Mouse (Mus musculus): ENCODE data around the gene Slc9b1. TPM values are rescaled to one million over a fixed set of nuclear protein-coding genes. Genes with fewer than 3 reads are reported as not detected.
A peak's percentile ranks its signal among the peaks of the same experiment; 100 is the strongest.

Gene Slc9b1
- total RNA-seq, 1 experiment from 2014 or later = not detected

DNA sequence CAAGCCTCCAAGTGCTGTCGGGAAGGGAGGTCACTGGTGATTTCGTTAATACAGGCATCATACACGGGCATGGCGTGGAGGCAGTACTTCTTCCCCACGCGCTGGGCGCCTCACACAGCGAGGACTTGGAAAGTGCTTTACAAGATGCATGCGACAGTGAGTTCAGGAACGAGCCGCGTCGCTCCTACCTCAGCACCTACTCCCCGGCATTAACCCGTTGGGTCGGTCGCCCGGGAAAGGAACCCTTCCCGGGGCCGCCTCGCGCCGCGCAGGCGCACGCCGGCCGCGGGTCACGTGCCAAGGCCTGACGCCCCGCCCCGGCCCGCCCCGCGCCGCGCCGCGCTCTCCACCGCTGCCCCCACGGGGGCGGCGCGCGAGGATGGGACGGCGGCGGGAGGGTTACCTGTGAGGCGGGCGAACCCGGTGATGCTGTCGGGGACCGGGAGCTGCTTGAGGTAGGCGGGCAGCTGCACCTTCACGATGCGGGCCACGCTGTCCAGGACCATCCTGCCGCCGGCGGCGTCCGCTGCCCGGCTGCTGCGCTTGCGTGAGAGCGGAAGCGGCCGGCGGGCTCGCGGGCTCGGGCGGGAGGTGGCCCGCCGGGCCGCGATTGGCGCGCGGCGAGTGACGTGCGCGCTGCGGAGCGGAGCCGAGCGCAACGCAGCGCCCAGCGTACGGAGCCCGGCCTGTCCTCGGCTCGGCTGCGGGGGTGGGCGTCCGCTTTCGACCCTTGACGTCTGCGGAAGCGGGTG lies 75.2 kb downstream of the Slc9b1 start:
- peak; percentile 80 for ATAC-seq (ENCODE audit: extremely low read depth, insufficient number of reproducible peaks, low FRiP score, poor library complexity, severe bottlenecking)

DNA sequence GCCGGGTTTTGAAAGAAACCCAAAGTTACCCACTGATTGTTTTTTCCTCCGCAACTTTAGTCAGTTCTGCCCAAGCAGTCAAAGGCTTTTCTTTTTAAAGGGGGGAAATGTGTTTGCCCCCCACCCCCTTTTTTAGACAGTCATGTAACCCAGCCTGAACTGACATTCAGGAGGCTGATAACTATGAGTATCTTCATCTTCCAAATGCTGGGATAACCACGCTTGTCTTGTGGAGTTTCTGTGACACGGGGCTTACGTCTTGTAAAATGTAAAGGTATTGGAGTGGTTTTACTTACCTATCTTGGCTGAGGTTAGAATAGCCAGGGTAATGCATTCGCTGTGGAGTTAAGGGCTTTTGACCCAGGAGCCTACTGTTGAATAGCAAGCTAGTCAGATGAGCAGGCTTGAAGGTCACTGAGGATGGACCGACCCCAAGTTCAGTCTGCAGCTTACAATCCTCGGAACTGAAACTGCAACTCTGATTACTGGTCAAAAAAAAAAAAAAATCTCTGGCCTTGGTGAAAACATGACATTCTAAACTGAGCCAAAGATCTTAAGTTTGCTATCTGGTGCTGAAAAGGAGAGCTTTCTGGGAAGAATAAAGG lies 75.9 kb downstream of the Slc9b1 start, which contains the start of gene Cisd2:
Cisd2 (minus strand) TSS at position 318 of the 605 bp plus-strand sequence.
- ATAC-seq (ENCODE audit: extremely low read depth, insufficient number of reproducible peaks, low FRiP score, poor library complexity, severe bottlenecking) = 0 out of 2 replicates have a peak, but pooled peaks have one; percentile 2

DNA sequence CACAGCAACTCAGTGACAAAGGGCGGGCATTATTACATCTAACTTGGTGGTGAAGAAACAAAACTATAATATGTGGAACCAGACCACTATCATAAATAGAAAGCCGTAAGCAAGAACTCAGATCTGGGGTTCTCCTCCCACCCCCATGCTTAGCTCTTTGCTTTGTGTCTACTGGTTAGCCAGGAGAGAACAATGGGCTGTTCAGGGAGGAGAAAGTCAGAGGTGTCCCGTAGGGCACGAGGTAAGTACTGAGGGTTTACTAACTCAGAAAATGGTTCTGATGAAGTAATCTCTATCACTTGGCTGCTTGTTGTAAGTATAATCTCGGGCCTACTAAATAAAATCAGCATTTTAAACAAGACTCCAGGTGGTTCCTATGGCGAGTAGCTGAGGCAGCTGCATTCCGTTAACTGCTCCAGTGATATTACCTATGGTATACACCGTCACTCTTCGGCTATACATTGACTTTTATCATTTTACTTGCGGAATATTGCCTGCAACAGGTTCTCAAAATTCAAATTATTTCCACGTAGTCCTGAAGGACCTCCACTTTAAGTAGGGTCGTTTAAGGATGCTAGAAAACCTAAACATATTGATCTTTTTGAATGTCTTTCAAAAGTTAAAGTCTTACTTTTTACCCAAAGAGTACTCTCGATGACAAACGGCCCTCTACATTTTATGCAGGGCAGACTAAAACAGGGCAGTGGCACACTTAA lies 89.2 kb downstream of the Slc9b1 start:
- no peak for ATAC-seq (ENCODE audit: extremely low read depth, insufficient number of reproducible peaks, low FRiP score, poor library complexity, severe bottlenecking)

DNA sequence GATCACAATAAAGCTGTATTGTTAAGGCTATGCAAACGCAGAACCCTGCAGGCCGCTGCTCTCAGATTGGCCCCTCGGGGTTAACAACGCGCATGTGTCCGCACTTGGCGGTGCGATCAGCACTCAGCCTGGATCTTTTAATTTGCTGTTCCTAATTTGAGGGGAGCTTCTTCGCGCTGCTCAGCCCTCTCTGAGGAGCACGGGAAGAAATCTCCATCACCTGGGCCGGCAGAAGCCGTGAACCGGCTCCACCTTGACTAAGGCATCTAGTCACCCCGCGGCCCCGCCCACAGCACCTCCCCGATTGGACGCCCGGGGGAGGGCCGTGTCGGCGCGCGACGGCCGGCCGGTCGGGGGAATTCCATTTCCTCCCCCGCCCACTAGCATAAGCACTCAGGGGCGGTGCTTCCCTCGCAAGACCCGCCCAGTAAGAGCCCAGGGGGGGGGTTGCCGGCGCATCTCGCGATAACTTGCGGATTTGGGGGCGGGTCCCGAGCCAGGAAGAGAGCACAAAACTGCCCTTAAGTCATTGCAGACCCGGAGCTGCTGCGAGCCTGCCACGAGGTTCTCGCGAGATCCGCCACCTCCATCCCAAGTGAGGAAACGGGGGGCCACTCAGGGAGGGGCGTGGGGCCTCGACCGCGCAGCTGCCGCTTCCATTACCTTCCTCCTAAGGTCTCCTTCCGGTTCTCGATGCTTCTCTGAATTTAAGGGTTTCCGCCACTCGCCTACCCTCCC lies 90.1 kb downstream of the Slc9b1 start, which contains the start of gene Ube2d3:
Ube2d3 (plus strand) TSS at position 392 of the 738 bp plus-strand sequence.
- ATAC-seq (ENCODE audit: extremely low read depth, insufficient number of reproducible peaks, low FRiP score, poor library complexity, severe bottlenecking) = peak; percentile 77

DNA sequence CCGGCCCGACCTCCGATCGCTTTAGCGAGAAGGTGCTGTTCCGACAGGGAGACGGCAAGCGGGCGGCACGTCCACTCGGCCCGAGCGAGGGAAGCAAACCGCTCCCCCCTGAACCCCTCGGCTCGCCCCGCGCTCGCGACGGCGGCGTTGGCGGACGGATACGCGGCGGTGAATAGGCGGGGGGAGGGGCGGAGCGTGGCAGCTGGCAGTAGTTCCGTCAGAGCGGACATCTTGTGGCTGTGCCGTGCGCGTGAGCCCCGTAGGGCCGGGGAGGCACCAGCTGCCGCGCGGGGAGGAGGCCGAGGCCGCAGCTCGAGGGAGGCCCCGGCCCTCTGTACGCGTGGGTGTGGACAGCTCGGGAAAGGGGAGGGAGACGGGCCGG lies 90.7 kb downstream of the Slc9b1 start:
- ATAC-seq (ENCODE audit: extremely low read depth, insufficient number of reproducible peaks, low FRiP score, poor library complexity, severe bottlenecking) = peak; percentile 34

DNA sequence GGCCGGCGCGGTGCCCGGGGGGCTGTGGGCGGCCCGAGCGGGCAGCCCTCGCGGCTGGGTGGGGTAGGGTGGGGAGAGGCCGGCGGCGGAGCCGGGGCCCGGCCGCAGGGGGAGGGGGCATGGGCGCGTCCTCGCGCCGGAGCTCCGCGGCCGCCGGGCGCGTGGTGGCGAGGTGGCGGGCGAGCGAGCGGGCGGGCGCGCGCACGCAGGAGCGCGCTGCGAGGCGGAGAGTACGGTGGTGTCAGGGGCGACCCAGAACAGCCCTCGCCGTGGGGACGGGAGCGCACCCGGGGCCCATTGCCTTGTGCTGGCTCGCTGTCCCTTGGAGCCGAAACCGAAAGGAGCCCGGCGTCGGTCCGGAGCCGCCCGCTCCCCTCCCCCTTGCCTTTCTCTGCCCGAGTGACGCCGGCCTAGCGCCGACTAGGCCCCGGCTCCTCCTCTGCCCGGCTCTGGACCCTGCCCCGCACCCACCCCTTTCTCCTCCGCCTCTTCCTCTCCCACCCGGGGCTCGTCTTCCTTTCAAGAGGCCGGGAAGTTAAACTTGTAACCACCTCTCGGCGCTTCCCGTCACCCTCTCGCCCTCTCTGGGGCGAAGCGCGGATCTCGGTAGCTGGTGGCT lies 91.2 kb downstream of the Slc9b1 start:
- ATAC-seq (ENCODE audit: extremely low read depth, insufficient number of reproducible peaks, low FRiP score, poor library complexity, severe bottlenecking) = peak; percentile 47

DNA sequence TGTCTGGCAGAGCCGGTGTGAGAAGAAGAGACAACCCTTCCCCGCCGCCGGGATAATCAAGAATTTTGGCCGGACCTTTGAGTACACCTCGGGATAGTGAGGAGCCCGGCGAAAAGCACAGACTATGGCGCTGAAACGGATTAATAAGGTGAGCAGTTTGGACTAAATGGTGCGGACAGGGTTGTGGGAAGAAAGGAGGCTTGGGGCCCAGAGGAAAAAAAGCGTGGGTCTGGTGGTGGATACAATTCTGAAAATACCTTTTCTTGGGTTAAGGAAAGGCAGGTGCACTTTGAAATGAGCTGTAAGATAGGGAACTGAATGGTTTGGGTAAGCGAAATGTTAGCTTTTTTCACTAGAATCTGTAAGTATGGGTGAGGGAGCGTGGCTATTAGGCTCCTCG lies 91.8 kb downstream of the Slc9b1 start:
- ATAC-seq (ENCODE audit: extremely low read depth, insufficient number of reproducible peaks, low FRiP score, poor library complexity, severe bottlenecking) = no peak

DNA sequence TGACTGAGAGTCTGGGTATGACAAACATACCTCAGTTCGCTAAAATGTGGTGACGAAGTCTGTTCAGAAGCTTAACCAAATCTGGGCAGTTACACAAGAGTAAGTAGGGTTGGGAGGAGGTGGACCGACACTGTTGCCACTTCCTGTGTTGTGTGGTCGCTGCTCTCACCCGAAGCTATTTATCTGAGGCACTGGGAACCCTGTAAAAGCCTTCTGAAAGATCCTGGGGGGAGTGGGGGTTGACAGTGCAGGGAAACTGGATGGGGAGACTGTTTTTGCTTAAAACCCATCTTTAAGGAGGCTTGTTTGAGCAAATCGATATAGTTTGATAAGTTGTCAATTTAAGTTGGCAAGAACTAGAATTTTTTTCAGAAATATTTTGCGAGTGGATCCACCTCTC lies 92.4 kb downstream of the Slc9b1 start:
- ATAC-seq (ENCODE audit: extremely low read depth, insufficient number of reproducible peaks, low FRiP score, poor library complexity, severe bottlenecking) = peak; percentile 33

DNA sequence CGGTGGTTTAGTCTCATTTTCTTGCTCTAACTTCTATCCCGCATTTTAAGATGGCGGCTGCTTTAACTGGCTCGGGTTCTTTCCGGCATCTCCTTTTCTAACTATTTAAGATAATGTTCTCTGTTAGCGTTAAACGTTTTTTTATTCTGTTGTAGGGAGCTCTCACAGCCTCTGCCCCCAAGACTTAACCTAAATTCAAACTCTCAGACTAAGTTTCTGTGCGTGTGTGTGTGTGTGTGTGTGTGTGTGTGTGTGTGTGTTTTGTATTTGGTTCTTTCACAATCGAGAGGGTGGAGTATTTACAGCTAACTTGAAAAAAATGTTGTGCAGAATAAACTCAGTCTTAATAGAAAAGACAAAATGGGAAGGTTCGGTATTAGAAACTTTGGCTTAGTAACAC lies 92.8 kb downstream of the Slc9b1 start:
- ATAC-seq (ENCODE audit: extremely low read depth, insufficient number of reproducible peaks, low FRiP score, poor library complexity, severe bottlenecking) = no peak

DNA sequence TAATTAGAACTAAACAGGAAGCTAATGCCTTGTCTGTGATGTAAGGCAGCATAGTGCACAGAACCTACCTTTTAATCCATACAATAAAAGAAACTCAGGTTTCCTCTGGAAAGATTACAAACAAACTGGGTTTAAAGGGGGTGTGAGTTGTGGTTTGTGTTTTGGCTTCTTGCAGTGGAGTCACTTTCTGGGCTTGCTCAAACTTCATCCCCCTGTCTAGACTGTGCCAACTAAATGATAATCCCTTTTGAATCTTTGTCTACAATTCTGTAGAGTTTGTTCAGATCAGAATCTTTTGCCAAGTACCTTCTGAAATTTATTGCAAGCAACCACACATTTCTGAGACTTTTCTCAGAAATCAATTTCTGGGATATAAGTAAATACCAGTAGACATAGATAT lies 97.1 kb downstream of the Slc9b1 start:
- ATAC-seq (ENCODE audit: extremely low read depth, insufficient number of reproducible peaks, low FRiP score, poor library complexity, severe bottlenecking) = no peak

Other genes starting within 250 kb of the Slc9b1 start
- gene Cenpe, start 135.5 kb upstream of the Slc9b1 start, total RNA-seq (2017) = 1.0 and 1.6 TPM in 2 replicates
- gene Bdh2, start 66.8 kb upstream of the Slc9b1 start, total RNA-seq (2017) = not detected in 2 replicates
- gene Slc9b2, start 40.3 kb upstream of the Slc9b1 start, total RNA-seq (2017) = 0.74 and 1.2 TPM in 2 replicates
- 55.0 and 58.2 TPM in 2 replicates for gene Cisd2, start 75.9 kb downstream of the Slc9b1 start, total RNA-seq (2017)
- gene Ube2d3, start 90.1 kb downstream of the Slc9b1 start, total RNA-seq (2017) = 572 and 587 TPM in 2 replicates
- 36.7 and 45.9 TPM in 2 replicates for gene Manba, start 137.6 kb downstream of the Slc9b1 start, total RNA-seq (2017)